Mouse (Mus musculus) embryonic facial prominence, embryonic 10.5 days (tissue): ENCODE data around the gene Olfr969. TPM values are rescaled to one million over a fixed set of nuclear protein-coding genes. Genes with fewer than 3 reads are reported as not detected.
"Not testable (repeated sequence)": the region's sequence is repeated elsewhere in the genome, so short reads cannot be mapped to it uniquely, and the experiment has no call there.

Source experiments
- DNase-seq: peaks from one replicate; pipeline ENCODE4 v3.0.0-alpha.2; 2017; ENCODE audit warnings: low spot score
- H3K27ac ChIP-seq: fragments of 300-500 bp; sonication (generic); replicated peaks from 2 replicates; pipeline ENCODE4 v1.5.1; 2016; ENCODE audit warnings: mild to moderate bottlenecking
- H3K27me3 ChIP-seq: fragments of 300-500 bp; sonication (generic); replicated peaks from 2 replicates; pipeline ENCODE4 v1.6.1; 2016; ENCODE audit warnings: low read depth, mild to moderate bottlenecking; ENCODE audit not compliant: poor library complexity, severe bottlenecking
- H3K36me3 ChIP-seq: fragments of 300-500 bp; sonication (generic); replicated peaks from 2 replicates; pipeline ENCODE4 v1.6.1; 2016; ENCODE audit warnings: mild to moderate bottlenecking, moderate library complexity
- H3K4me1 ChIP-seq: fragments of 300-500 bp; sonication (generic); 2 replicates; pipeline ENCODE4 v1.6.1; 2016
- H3K4me3 ChIP-seq: fragments of 300-500 bp; sonication (generic); 2 replicates; pipeline ENCODE4 v1.5.1; 2016; ENCODE audit warnings: mild to moderate bottlenecking, moderate library complexity
- H3K9me3 ChIP-seq: fragments of 300-500 bp; sonication (generic); 2 replicates; pipeline ENCODE4 v1.6.1; 2016; ENCODE audit warnings: mild to moderate bottlenecking
- WGBS: fragments of 180-500 bp; shearing (Covaris S2); methylation state at CpG from one replicate; pipeline ENCODE4 v1.1.7; 2016; 5-methylcytosine and 5-hydroxymethylcytosine counted together
- polyA plus RNA-seq: library from polyadenylated mRNA; unstranded; fragments of >200 nt; fragmentation: Nextera tagmentation; extraction: Ambion mirVana; gene quantifications from 2 replicates; pipeline ENCODE4 v1.2.1, GENCODE M21; 2016

The Olfr969 gene
- polyA plus RNA-seq: not detected in 2 replicates

DNA sequence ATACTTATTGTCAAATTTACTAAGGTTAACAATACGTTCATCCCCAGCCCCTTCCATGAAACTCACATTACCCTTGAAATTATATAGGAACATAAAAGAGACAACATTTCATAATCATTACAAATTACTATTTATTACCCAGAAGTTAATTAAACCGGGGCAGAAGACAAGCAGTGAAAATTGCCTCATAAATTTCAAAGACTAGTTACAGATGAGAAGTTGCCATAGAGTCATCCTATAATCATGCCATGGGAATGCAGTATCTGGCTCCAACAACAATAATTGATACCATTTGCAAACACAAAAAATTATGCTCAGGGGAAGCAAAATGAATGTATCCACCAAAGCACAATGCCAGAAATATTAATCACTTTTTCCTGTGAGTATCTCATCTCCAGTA is at the start of gene Olfr969:
TSS of gene Olfr969 (plus strand) at position 388 of the 400 bp plus-strand sequence.
- Histone ChIP-seq H3K9me3 (no peaks in the 10 kb centered on the region), H3K27ac (no peak within 1 kb of the TSS), H3K27me3 (no peaks in the 10 kb centered on the region), H3K36me3 (no peaks in the 10 kb centered on the region), H3K4me1 (no peaks in the 10 kb centered on the region), H3K4me3 (no peak within 1 kb of the TSS)
- WGBS: 77% methylated on average over 2 of the region's 2 CpGs
- no peak for DNase-seq

DNA sequence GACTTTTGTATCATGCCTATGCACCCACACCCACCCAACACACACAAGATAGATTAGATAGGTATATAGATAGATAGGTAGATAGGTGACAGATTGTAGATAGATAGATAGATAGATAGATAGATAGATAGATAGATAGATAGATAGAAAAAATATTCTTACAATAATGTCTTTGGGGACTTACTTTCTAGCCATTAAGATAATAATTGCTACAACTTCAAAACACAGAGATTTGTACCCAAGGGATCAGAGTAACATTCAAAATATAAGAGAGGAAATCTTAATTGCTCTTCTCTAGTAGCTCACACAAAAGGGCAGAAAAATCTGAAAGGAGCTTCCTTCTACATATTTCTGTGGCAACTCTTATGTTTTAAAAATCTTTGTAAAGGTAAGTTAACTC is 44.8 kb upstream of the Olfr969 start, which contains the start of gene Olfr967:
TSS of gene Olfr967 (plus strand) at position 301 of the 400 bp plus-strand sequence.
- no peak within 1 kb of the TSS for H3K27ac ChIP-seq
- H3K4me1 ChIP-seq: no peaks in the 10 kb centered on the region
- no peaks in the 10 kb centered on the region for H3K9me3 ChIP-seq
- no peak for DNase-seq
- no peak within 1 kb of the TSS for H3K4me3 ChIP-seq
- no peaks in the 10 kb centered on the region for H3K36me3 ChIP-seq
- H3K27me3 ChIP-seq: no peaks in the 10 kb centered on the region

DNA sequence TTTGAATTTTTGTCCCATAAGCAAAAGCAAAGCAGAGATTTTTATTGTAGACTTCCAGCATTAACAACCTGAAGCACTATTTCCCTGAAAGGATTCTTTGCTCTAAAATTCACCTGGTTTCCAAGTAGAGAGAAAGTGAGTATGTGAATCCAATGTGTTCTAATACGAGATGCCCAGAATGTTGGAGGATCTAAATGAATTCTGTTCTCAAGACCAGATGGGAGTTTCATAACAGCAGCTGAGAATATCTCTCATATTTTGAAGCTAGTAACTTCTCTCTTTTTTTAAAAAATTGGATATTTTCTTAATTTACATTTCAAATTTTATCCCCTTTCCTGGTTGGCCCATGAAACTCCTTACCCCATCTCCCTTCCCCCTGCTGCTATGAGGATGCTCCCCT is 44.3 kb upstream of the Olfr969 start:
- H3K27me3 ChIP-seq: no peaks in the 10 kb centered on the region
- H3K4me3 ChIP-seq: no peak overlapping the region
- no peaks in the 10 kb centered on the region for H3K36me3 ChIP-seq
- no peak overlapping the region for H3K27ac ChIP-seq
- 87% methylated on average over 1 of the region's 1 CpGs for WGBS
- no peak for DNase-seq
- no peaks in the 10 kb centered on the region for H3K4me1 ChIP-seq
- H3K9me3 ChIP-seq: no peaks in the 10 kb centered on the region

DNA sequence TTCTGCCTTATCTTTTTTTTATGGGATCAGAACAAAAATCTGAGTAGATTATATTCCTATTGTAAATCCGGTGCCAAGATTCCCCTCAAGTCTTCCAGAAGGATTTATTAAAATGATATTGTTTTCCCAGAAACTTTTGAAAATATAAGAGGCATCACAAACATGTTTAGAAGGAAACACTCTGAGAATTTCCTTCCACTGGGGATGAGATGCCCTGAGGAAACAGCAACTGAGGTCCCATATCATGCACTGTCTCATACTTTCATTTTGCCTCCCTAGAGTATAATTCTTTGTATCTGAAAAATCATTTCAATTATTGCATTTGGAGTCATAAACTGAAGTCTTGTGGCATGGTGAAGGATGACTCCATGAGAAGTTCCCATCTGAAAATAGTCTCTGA is 7.6 kb upstream of the Olfr969 start, which contains the start of gene Olfr968:
TSS of gene Olfr968 (minus strand) at position 101 of the 400 bp plus-strand sequence.
- no peak for DNase-seq
- Histone ChIP-seq H3K4me1 (no peaks in the 10 kb centered on the region), H3K27me3 (no peaks in the 10 kb centered on the region), H3K9me3 (no peaks in the 10 kb centered on the region), H3K27ac (no peak within 1 kb of the TSS), H3K36me3 (no peaks in the 10 kb centered on the region), H3K4me3 (no peak within 1 kb of the TSS)
- WGBS: 79% methylated on average over 1 of the region's 1 CpGs

DNA sequence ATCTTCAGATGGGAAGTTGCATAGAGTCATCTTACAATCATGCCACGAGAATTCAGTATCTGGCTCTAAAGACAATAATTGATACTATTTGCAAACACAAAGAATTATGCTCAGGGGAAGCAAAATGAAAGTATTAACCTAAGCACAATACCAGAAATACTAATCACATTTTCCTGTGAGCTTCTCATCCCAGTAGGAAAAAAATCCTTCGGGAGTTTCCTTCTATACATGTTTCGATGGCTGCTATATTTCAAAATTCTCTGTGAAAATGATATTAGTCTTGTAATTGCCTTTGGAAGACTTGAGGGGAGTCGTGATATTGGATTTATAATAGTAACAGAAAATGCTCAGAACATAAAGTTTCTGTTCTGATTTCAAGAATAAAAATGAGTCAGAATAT is 17.8 kb downstream of the Olfr969 start, which contains the start of gene Olfr970:
TSS of gene Olfr970 (plus strand) at position 301 of the 400 bp plus-strand sequence.
- WGBS: 81% methylated on average over 4 of the region's 4 CpGs

DNA sequence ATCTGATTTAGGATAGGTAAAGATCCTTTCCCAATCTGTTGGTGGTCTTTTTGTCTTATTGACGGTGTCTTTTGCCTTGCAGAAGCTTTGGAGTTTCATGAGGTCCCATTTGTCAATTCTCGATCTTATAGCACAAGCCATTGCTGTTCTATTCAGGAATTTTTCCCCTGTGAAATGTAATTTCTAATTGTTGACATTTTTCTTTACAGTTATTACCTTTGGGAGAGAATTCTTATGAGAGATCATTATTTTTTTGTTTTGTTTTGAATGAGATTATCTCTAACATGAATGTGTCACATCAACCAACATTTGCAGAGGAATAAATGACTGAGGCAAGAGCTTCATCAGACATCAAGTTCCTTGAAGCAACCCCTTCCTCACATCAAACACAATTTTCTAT is 45.8 kb downstream of the Olfr969 start, which contains the start of gene Olfr971:
TSS of gene Olfr971 (plus strand) at position 301 of the 400 bp plus-strand sequence.
- H3K27me3 ChIP-seq, H3K27ac ChIP-seq, DNase-seq: not testable (repeated sequence)

More for the DNA sequence above, 17.8 kb downstream of the Olfr969 start, which contains the start of gene Olfr970:
- H3K4me3 ChIP-seq: no peak within 1 kb of the TSS
- no peaks in the 10 kb centered on the region for H3K36me3 ChIP-seq
- H3K27me3 ChIP-seq: no peaks in the 10 kb centered on the region
- H3K9me3 ChIP-seq: no peaks in the 10 kb centered on the region
- no peak for DNase-seq
- H3K27ac ChIP-seq: no peak within 1 kb of the TSS
- no peaks in the 10 kb centered on the region for H3K4me1 ChIP-seq

More for the DNA sequence above, 45.8 kb downstream of the Olfr969 start, which contains the start of gene Olfr971:
- WGBS: 86% methylated on average over 2 of the region's 2 CpGs
- not testable (repeated sequence) for H3K4me3 ChIP-seq, H3K9me3 ChIP-seq, H3K4me1 ChIP-seq, H3K36me3 ChIP-seq

Other genes starting within 250 kb of the Olfr969 start
- not detected in 2 replicates for gene Olfr958, start 236.9 kb upstream of the Olfr969 start, polyA plus RNA-seq
- not detected in 2 replicates for gene Olfr959, start 215.4 kb upstream of the Olfr969 start, polyA plus RNA-seq
- 6.8 and 10.4 TPM in 2 replicates for gene AW551984, start 186.5 kb upstream of the Olfr969 start, polyA plus RNA-seq
- not detected in 2 replicates for gene Olfr148, start 180.3 kb upstream of the Olfr969 start, polyA plus RNA-seq
- gene Olfr960, start 169.6 kb upstream of the Olfr969 start, polyA plus RNA-seq: not detected in 2 replicates
- not detected in 2 replicates for gene Olfr961, start 145.9 kb upstream of the Olfr969 start, polyA plus RNA-seq
- not detected in 2 replicates for gene Olfr963, start 123.7 kb upstream of the Olfr969 start, polyA plus RNA-seq
- 0.05 TPM in 1 of 2 replicates, not detected in the other for gene Olfr149, start 83.8 kb upstream of the Olfr969 start, polyA plus RNA-seq
- not detected in 2 replicates for gene Olfr965, start 79.6 kb upstream of the Olfr969 start, polyA plus RNA-seq
- not detected in 2 replicates for gene Olfr150, start 60.0 kb upstream of the Olfr969 start, polyA plus RNA-seq
- not detected in 2 replicates for gene Olfr967, start 44.7 kb upstream of the Olfr969 start, polyA plus RNA-seq
- not detected in 2 replicates for gene Olfr968, start 7.7 kb upstream of the Olfr969 start, polyA plus RNA-seq
- not detected in 2 replicates for gene Olfr970, start 17.9 kb downstream of the Olfr969 start, polyA plus RNA-seq
- not detected in 2 replicates for gene Olfr971, start 45.9 kb downstream of the Olfr969 start, polyA plus RNA-seq
- gene Olfr972, start 75.5 kb downstream of the Olfr969 start, polyA plus RNA-seq: not detected in 2 replicates
- not detected in 2 replicates for gene Olfr229, start 116.4 kb downstream of the Olfr969 start, polyA plus RNA-seq
- not detected in 2 replicates for gene Olfr974, start 146.6 kb downstream of the Olfr969 start, polyA plus RNA-seq
- 0.05 TPM in 1 of 2 replicates, not detected in the other for gene Olfr975, start 161.1 kb downstream of the Olfr969 start, polyA plus RNA-seq
- gene Olfr976, start 170.2 kb downstream of the Olfr969 start, polyA plus RNA-seq: not detected in 2 replicates
- not detected in 2 replicates for gene Olfr978, start 201.2 kb downstream of the Olfr969 start, polyA plus RNA-seq
- gene Olfr979, start 212.5 kb downstream of the Olfr969 start, polyA plus RNA-seq: not detected in 2 replicates
- gene Olfr980, start 218.6 kb downstream of the Olfr969 start, polyA plus RNA-seq: not detected in 2 replicates
- not detected in 2 replicates for gene Olfr981, start 230.5 kb downstream of the Olfr969 start, polyA plus RNA-seq